Mouse (Mus musculus) erythroblast, adult 5-6 weeks (primary cell): ENCODE results near the gene Lats2. TPM values are rescaled to one million over a fixed set of nuclear protein-coding genes. Genes with fewer than 3 reads are reported as not detected.
A peak's percentile ranks its signal among the peaks of the same experiment; 100 is the strongest.

ENCODE experiments used
- ATAC-seq: replicated peaks from 2 replicates; pipeline ENCODE4 v1.8.0; 2016; ENCODE audit warnings: moderate number of reproducible peaks, mild to moderate bottlenecking, moderate TSS enrichment, inconsistent platforms; ENCODE audit not compliant: poor library complexity, low FRiP score, severe bottlenecking
- total RNA-seq, 2 experiments: library from RNA; stranded (forward) in 1 of 2; stranded (reverse) in 1 of 2; fragments of 150-400 nt in 1 of 2; fragments of 200-764, 138-1000 nt in 1 of 2; gene quantifications; 2 replicates each; pipeline versions ENCODE4 v1.2.3 to v1.2.4; 2015 to 2017; ENCODE audit warnings: low replicate concordance in 2 of 2

Lats2 gene
- total RNA-seq (2015; ENCODE audit: low replicate concordance) (6.3 and 7.9 TPM in 2 replicates), total RNA-seq (2017; ENCODE audit: low replicate concordance) (9.9 and 16.0 TPM in 2 replicates)

- no peak for ATAC-seq
Observed at GRCm38 (mm10) chr14:57758237-57758636, at the start of gene Lats2. Gene Lats2 (minus strand): TSS chr14:57758388.

GRCm38 (mm10) chr14:57803731-57804130 lies 45.5 kb upstream of the Lats2 start:
- no peak for ATAC-seq

- ATAC-seq: peak; percentile 97
Observed at GRCm38 (mm10) chr14:57797991-57798931, 40.1 kb upstream of the Lats2 start, which contains the start of gene Sap18. Gene Sap18 (plus strand): TSS chr14:57798180.

- ATAC-seq: peak; percentile 47
Observed at GRCm38 (mm10) chr14:57797551-57797950, 39.4 kb upstream of the Lats2 start.

- no peak for ATAC-seq
Observed at GRCm38 (mm10) chr14:57791171-57791570, 33.0 kb upstream of the Lats2 start.

- ATAC-seq: no peak
Observed at GRCm38 (mm10) chr14:57789759-57790158, 31.6 kb upstream of the Lats2 start.

- no peak for ATAC-seq
Observed at GRCm38 (mm10) chr14:57789311-57789710, 31.1 kb upstream of the Lats2 start.

GRCm38 (mm10) chr14:57787406-57787805 lies 29.2 kb upstream of the Lats2 start:
- no peak for ATAC-seq

- no peak for ATAC-seq
Observed at GRCm38 (mm10) chr14:57772157-57772815, 14.1 kb upstream of the Lats2 start.

- ATAC-seq: no peak
Observed at GRCm38 (mm10) chr14:57769102-57769501, 10.9 kb upstream of the Lats2 start.

GRCm38 (mm10) chr14:57760447-57761412 lies 2.5 kb upstream of the Lats2 start:
- no peak for ATAC-seq

GRCm38 (mm10) chr14:57756094-57756493 lies 2.1 kb downstream of the Lats2 start:
- no peak for ATAC-seq

- 0 out of 2 replicates have a peak, but pooled peaks have one; percentile 22 for ATAC-seq
Observed at GRCm38 (mm10) chr14:57755661-57756060, 2.5 kb downstream of the Lats2 start.

- peak; percentile 53; the same call in 1 of the 2 replicates for ATAC-seq
Observed at GRCm38 (mm10) chr14:57753351-57753992, 4.7 kb downstream of the Lats2 start.

GRCm38 (mm10) chr14:57751006-57751405 lies 7.2 kb downstream of the Lats2 start:
- peak; percentile 38; the same call in 1 of the 2 replicates for ATAC-seq

- ATAC-seq: no peak
Observed at GRCm38 (mm10) chr14:57749501-57749900, 8.7 kb downstream of the Lats2 start.

- peak; percentile 87 for ATAC-seq
Observed at GRCm38 (mm10) chr14:57746001-57746771, 12.0 kb downstream of the Lats2 start, which contains the start of gene Gm49361. Gene Gm49361 (minus strand): TSS chr14:57746103.

GRCm38 (mm10) chr14:57745291-57745969 lies 12.8 kb downstream of the Lats2 start:
- peak; percentile 33 for ATAC-seq
